Mouse (Mus musculus) thymus, postnatal 14 days (tissue): ENCODE measurements at regions not wholly inside any gene's neighbourhood (a gene's known extent, or its start where the extent isn't known, plus 50 kb on each side); places are given as distances from the start of the nearest gene placed in this dataset.

ENCODE experiments used
- DNase-seq: peaks from one replicate; pipeline ENCODE4 v3.0.0; 2021

DNA sequence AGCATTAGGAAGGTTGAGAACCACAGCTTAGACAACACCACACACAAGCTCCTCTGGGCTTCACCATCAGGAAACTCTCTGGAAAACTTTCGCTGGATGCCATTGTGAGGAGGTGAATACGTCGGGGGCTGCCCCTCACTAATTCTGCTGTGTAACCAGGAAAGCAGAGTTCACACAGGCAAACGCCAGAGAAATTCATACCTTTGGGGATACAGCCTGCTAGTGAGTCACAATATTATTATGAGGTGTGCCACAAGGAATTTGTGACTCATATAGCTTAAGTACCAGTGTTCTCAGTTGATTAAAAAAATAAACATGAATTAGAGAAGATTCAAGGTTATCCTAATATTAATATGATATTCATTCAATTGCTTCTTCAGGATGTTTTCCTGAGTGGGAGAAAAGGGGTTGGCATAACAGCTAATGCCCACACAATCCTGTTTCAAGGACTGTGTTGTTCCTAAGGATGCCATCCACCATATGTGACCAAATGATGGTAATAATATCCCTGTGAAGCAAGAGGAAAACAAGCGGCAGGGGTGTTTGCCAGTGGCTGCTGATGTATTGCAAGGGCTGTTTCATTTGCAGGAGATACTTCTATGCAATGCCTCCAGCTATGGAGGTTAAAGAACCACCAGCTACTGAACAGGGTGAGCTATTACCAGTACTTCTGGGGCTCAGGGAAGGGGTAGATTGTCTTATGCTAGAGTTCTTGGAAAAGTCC lies 148.4 kb upstream of the Adra1b start:
- no peak for DNase-seq

DNA sequence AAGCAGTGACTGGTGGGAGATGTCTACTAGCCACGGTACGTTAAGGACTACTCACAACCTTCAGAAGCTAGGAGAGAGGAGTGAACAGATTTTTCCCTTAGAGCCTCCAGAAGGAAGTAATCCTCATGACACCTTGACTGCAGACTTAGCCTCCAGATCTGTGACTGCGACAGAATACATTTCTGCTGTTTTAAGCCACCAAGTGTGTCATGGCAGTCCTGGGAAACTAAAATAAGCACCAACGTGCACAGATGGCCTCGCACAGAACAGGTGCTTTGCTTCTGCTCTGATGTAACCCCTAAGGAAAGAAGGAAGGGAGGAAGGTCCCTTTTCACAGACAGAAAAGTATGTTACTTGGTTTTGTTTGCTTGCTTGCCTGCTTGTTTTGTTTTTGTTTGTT lies 151.5 kb upstream of the Adra1b start:
- no peak for DNase-seq

DNA sequence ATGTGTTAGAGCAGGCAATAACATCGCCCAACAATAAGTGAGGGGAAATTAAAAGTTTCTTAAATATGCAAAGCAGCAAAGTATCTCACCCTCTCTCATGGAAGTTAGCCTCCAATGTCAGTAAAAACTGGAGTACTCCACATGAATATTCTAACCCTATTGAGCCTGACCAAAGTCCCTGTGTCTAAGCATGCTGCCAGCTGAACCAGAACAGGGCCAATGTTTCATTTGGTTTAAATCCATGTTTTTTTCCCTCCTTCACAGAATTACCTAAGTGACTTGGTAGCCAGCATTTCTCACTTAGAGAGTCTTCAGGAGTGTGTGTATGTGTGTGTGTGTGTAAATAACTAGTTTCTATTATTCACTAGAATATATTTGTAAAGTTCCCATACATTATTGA lies 161.4 kb upstream of the Adra1b start:
- DNase-seq, result no peak

DNA sequence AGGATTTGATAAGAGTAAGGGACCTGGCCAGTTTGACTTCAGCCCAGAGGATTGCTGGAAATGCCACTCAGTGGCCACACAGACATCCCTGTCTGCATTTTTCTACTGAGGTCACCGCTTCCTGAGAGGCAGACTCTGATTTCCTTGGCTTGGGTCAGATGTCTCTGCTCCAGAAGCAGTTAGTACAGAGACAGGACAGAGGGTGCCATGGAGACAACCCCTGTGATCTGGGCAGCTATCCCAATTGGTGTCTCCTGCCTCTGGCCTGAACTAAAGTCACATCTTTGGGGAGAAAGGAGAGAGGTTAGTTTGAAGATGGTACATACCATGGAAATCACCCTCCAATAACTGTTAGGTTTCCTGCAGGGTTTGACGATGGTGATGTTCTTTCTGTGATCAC lies 165.2 kb upstream of the Adra1b start:
- no peak for DNase-seq

DNA sequence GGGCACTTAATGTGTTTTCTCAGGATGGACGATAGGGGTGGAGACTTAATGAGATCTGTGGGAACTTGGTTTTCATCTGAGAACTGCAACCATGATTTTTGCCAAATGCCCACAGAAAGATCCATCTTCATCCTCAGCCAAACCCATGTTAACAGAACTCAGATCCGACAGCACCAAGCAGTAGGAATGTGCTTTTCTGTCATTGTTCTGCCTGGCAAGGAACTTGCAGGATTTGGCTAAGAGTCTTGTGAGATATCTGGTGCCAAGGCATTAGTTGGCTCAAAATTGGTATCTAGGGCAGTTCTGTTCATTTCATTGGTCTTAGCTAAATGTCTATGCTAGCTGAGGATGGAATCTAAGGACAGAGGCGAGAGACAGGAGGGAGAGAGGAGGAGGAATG lies 182.7 kb upstream of the Adra1b start:
- DNase-seq, result no peak

DNA sequence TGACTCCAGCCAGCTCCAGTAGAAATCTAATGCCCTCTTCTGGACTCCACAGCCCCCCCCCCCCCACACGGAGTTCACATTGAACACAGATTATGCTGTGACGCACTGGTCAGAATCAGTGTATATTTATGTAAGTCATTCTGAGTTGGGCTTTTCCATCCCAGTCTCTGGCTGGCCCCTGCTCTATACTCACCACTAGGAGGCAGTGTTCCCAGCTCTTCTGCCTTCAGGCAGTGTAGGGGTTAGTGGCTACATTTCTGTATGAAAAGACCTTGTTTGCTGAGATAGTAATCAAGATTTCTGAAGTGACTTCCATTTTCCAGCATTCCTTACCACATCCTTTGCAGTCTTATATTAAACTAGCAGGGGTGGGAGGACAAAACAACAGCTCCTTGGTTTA lies 185.9 kb upstream of the Adra1b start:
- peak; percentile 32 for DNase-seq

DNA sequence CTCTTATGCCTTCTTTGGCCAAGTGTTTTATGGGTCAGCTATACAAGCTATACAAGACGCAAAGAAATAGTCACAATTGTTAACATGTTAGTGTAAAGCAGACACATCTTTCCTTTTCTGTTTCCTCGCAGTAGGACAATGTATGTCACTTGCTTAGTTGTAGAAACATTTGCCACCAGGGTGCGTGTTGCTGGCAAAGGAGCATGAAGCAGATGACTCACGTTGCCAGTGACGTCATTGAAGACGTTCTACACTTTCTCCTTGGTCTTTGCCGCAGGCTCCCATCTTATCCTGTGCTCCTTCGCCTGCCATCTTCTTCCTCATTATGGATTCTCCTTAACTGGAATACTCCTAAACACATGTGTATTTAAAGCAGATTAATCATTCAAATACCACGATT lies 188.5 kb upstream of the Adra1b start:
- no peak for DNase-seq

DNA sequence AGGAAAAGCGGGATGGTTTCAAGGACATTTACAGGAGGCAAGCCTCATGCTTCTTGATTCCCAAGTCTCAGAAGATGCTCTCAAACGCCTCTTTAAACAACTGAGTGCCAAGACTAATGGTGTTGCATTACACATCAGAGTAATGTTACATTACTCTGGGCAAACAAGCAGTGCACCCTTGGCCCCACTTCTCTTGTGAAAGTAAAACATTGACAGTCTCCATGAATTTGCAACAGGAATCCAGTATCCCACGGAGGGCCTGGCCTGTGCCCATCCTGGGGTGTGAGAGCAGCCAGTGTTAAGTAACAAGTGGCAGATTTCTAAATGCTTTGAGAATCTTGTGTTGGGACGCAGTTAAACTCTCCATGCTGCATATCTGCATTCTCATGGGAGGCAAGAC lies 194.3 kb upstream of the Adra1b start:
- no peak for DNase-seq

DNA sequence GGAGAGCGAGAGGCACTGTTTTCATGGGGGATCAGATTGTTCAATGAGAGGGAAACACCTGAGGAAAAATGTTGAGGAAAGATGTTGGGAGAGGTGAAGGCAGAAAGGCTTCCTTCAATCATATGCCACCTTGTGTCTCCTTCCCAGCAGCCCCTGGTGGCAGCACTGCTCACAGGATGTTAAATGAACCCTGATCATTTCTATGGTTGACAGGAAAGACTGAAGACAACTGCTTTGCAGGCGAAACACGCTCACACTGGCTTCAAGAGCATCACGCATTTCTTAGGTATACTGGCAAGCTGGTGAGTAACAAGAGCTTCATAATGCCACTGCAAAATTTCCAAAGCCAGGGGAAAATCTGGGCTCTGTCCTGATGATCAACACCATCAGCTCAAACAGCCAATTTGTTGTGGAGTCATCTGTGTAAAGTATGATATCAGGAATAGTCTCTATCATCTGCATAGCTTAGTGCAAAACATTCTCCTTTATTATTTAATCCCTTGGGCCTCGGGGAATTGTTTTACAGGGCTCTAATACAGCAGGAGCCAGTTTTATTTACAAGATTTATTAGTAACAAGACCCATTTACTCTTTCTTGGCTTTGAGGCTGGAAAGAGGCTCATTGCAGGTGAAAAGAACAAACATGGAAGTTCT lies 202.3 kb upstream of the Adra1b start:
- no peak for DNase-seq

DNA sequence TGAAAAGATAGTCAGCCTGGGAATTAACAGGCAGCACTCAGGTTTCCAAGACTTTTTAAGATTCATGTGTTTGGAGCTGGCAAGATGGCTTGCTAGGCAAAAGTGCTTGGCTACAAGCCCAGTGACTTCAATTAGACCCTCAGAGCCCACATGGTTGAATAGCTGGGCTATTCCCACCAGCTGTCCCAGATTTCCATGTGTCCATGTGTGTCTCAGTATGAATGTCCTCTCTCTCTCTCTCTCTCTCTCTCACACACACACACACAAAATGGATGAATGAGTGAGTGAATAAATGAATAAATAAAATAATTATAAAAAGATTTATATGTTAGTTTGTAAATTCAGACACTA lies 202.8 kb upstream of the Adra1b start:
- no peak for DNase-seq

DNA sequence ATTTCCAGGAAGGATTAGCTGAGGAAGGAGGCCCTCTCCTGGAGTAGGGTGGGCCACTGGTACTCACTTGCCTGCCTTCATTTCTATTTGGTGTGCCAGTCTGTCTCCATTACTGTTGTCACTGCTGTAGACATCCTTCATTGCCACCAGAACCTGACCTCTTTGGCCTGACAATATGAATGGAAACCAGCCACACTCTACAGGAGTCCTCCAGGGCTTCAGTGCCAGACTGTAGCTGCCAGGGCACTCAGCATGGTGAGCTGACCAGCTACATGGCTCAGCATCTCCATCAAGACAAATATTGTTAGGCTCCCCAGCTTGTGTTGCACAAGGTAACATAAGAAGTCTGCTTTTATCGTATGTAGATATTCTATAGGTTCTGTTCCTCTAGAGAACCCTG lies 205.2 kb upstream of the Adra1b start:
- DNase-seq, result no peak

DNA sequence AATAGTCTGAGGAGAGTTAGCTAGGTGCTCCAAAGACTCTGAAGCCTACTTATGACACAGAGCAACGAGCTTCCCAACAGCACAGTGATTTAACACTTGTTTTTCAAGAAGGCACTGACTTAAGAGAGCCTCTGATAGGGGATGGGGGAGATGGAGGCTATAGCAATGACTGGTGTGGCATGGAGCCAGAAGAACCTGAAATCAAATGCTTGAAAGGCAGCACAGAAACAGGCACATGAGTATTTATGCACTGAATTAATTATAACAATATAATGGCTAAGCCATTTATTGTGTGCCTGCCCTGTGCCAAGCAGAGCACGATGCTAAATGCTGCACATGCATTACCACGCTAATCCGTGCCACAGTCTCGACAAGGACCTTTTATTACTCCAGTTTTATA lies 210.5 kb upstream of the Adra1b start:
- DNase-seq, result no peak

DNA sequence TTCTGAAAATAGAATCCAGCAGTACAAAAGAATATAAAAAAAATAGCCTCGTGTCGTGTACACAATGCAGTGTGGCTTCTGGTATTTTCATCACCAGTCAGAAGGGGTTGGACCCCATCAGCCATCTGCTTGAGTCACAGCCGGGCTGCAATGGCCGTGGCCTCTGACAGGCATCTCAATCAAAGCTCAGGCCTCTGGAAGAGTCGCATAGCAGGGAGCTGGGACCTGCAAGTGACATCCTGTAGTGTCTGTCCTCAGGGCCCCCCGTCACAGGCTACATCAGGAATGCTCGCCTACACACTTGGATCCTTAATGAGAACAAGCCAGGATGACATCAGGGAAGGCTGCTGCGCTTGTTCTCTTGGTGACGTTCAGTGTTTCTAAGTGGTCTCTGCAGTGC lies 226.1 kb upstream of the Adra1b start:
- no peak for DNase-seq

DNA sequence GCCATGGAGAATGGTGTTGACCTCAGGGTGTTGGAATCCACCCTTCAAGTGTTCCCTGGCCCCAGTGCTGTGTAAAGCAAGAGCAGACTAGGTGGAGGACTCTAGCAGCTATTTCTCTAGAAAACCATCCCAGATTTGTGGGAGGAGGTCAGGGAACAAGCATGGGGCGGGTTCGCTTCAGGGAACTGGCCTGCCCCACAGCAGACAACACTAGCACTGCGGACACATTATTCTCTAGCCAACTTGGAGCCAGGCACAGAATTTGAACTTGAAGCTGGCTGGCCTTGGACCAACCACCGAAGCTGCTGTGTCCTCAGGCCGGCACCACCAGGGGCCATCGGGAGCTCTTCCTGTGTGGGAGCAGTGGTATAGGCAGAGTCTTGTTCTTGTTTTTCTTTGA lies 227.5 kb upstream of the Adra1b start:
- DNase-seq, result no peak

DNA sequence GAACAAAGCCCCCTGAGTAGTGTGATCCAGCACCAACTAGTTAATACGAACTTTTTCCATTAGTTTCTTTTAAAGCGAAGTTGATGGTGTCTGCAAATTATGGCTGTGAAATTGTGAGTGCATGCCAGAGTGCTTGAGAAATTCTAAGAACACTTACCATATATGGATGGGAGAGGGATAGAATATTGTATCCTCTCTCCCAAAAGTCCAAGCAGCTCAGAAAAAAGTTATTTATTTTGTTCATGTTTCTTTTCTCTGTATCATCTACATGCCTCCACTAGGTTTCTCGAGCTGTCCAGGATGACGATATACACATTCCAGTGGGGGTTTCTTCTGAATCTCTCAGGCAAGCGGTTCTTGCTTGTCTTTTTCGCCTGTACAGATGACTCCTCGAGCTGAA lies 232.2 kb upstream of the Adra1b start:
- no peak for DNase-seq

DNA sequence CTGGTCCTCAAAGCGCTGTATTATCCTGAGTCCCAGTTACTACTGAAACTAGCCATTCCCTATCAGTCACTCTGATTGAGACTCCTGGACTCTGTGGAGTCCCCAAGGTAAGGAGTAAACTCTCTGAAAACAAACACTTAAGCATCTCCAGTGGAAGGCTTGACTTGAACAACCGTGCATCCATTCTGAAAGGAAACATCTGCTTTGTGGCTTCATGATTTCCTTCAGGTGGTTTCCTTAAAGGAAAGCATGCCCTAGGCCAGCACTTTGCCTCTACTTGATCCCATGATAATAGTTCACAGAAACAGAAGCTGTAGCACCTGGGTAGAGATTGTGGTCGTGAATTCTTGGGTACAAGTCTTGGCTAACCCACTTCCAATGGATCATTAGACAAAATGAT lies 235.0 kb upstream of the Adra1b start:
- no peak for DNase-seq

DNA sequence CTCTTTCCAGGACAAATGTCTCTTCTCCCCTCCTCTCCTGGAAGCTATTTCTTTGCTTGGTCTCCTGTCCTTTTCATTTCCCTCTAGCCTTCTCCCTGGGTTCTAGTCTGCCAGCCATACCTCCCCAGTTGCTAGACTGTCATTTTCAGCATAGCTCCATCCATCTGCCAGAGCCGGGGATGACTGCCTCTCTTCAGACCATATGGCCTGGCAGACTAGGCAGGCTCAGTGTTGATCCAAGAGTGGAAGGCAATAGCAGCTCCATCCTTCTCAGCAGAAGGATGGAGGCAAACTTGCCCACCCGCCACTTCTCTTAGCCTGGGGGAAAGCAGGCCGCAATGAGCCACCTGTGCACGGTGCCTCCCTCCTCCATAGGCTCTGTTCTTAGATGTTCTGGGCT lies 242.0 kb upstream of the Adra1b start:
- no peak for DNase-seq

DNA sequence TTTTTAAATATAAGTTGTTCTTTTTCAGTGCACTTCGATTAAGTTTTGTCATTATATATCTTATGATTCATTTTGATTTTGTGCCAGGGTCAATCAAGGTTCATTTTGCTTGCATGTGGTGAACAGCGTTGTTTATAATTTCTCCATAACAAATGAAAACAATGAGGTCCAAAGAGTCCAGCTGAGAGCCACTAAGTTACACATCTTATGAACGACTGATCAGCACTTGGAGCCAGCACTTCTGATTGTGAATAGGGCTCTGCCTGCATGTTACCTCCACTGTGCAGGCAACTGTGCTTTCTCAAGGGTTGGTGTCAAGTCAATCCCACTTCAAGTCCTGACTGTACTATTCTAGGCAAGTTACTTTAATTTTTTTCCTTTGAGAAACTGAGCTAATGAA lies 243.5 kb upstream of the Adra1b start:
- DNase-seq, result no peak

DNA sequence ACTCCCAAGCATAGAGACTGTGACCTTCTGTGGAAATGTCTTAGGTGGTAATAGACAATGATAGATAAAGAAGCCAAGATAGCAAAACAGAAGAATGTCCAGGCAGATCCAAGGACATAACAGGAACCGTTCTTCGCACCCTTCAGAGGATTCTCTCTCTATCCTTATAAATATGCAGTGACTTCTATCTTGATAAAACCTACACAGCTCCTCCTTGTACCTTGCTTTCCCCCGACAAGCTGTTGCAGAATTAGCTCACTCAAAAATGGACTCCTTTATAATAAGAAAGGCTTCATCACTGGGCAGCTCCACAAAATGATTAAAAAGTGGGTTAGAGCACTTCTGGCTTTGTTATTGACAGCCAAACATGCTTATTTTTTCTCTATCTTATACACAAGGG lies 245.4 kb upstream of the Adra1b start:
- no peak for DNase-seq

DNA sequence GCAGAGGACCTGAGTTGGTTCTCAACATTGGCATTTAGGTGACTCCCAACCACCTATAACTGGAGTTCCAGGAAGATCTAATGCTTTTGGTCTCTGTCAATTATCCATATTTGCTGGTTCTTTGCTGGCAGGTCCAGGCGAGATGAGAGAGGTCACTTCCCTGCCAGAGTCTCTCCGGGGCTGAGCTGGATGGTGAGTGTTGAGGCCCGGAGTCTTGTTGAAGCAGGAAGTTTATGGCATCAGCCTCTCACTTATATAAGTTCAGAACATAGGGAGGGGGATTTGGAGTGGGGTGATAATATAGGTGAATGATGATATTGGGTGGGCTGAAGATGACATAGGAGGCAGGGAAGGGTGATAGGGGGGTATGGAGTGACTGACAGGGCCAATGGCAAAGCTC lies 246.3 kb upstream of the Il12b start:
- DNase-seq, result no peak

DNA sequence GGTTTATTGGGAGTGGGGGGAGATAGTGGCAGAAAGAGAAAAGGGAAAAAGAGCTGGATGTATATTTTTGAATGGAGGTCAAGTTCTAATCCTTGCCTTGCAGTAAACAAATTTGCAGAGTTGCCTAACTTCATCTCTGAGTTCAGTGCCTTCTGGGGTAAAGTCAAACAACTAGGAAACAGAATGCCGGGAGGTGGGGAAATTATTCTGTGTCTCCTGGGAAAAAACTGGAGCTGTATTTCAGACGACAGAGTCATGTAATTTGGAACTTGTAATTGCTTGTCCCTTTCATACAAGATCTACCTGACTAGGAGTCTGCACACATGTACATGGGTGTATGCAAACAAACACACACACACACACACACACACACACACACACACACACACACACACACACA lies 244.3 kb upstream of the Il12b start:
- no peak for DNase-seq

DNA sequence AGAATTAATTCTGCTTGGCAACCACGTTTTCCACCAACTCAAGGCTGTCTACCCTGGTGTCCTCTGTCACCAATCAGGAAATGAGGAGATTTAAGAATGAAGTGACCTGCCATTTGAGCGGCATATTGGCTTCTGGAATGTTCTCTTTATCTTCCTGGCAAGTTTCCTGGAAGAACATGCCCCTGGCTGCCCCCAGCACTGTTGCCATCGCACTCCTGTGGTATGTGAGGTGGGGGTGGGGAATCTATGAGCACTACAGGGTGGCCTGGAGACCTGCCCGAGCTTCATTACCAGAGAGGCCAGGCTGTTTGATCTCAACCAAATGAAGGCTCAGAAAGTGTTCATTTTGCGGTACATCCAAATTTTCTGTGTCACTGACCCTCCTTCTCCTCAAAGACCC lies 243.8 kb upstream of the Il12b start:
- no peak for DNase-seq

DNA sequence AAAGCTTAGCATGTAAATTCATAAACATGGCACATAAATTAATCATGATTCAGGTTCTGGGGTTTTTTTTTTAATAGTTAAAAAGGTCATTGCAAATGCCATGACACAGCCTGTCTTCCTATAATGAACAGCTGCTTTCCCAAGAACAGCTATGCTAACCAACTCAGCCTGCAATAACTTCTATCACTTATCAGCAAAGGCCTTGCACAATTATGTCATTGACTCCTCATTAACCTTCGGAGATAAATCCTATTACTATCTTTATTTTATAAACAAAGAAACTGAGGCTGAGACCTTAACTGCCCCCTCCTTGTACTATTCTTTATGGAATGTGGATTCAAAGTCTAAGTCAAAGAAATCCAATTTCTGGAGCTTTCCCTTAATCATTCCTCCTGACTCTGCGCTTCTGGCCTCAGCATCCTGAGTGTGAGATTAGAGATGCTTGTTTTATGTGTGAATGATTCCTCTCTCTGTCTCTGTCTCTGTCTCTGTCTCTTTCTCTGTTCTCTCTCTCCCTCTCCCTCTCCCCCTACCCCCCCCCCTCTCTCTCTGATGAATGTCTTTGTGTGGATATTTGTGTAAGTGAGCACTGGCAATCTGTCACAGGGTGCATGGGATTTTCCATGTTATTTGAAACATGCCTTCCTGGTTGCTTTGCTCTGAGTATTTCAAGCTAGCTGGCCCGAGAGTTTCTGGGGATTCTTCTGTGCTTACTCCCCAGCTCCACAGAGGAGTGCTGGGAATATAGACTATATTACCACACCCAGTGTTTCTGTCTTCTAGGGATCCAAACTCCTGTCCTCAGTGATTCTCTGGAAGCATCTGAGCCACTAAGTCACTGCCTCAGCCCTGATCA lies 243.1 kb upstream of the Il12b start:
- no peak for DNase-seq

DNA sequence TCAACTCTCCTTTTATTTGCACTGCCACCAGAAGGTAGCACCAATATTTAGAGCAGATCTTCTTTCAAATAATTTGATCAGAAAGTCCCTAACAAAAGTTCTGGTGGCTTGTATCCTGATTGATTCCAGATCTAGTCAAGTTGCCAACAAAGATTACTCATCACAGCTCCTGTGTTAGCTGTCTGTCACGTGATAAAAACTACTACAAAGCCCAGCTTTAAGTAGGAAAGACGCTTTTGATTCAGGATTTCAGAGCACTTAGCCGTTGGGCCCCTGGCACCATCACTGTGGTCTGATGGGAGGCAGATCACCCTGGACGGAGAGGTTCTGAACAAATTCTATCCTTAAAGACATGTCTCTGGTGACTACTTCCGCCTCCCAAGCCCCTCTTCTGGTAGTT lies 241.6 kb upstream of the Il12b start:
- no peak for DNase-seq
